Mouse (Mus musculus) thymus, postnatal 4 days (tissue): ENCODE data around the gene Orm2.
A peak's percentile ranks its signal among the peaks of the same experiment; 100 is the strongest.

ENCODE experiments used
- DNase-seq: peaks from one replicate; pipeline ENCODE4 v3.0.0; 2021

Gene Orm2

GRCm38 (mm10) chr4:63382676-63383369, 20.6 kb downstream of the Orm2 start:
- DNase-seq = no peak

- no peak for DNase-seq
Observed at GRCm38 (mm10) chr4:63383474-63383873, 21.2 kb downstream of the Orm2 start.

GRCm38 (mm10) chr4:63384262-63384661, 22.0 kb downstream of the Orm2 start:
- no peak for DNase-seq

GRCm38 (mm10) chr4:63385253-63385652, 23.0 kb downstream of the Orm2 start:
- peak; percentile 47 for DNase-seq

GRCm38 (mm10) chr4:63385784-63386183, 23.5 kb downstream of the Orm2 start:
- peak; percentile 75 for DNase-seq

GRCm38 (mm10) chr4:63388029-63388428, 25.8 kb downstream of the Orm2 start:
- DNase-seq = no peak

GRCm38 (mm10) chr4:63389121-63389886, 27.1 kb downstream of the Orm2 start:
- DNase-seq = peak; percentile 60

GRCm38 (mm10) chr4:63389887-63390528, 27.8 kb downstream of the Orm2 start:
- DNase-seq = peak; percentile 27

- peak; percentile 68 for DNase-seq
Observed at GRCm38 (mm10) chr4:63391322-63391721, 29.1 kb downstream of the Orm2 start.

- DNase-seq = no peak
Observed at GRCm38 (mm10) chr4:63397981-63398537, 35.8 kb downstream of the Orm2 start.

- peak; percentile 61 for DNase-seq
Observed at GRCm38 (mm10) chr4:63398854-63399609, 36.8 kb downstream of the Orm2 start.

- DNase-seq = peak; percentile 43
Observed at GRCm38 (mm10) chr4:63399691-63400270, 37.5 kb downstream of the Orm2 start.

GRCm38 (mm10) chr4:63400541-63401306, 38.5 kb downstream of the Orm2 start:
- DNase-seq = peak; percentile 67

GRCm38 (mm10) chr4:63401620-63402019, 39.4 kb downstream of the Orm2 start:
- peak; percentile 25 for DNase-seq

- peak; percentile 55 for DNase-seq
Observed at GRCm38 (mm10) chr4:63402056-63402455, 39.8 kb downstream of the Orm2 start.

GRCm38 (mm10) chr4:63402558-63402957, 40.3 kb downstream of the Orm2 start:
- DNase-seq = peak; percentile 45

- peak; percentile 87 for DNase-seq
Observed at GRCm38 (mm10) chr4:63403040-63403959, 41.1 kb downstream of the Orm2 start, which contains the start of gene Akna. Gene Akna, minus strand, starts transcription at chr4:63403354.

- DNase-seq = peak; percentile 70
Observed at GRCm38 (mm10) chr4:63404205-63404604, 42.0 kb downstream of the Orm2 start.

GRCm38 (mm10) chr4:63405051-63405450, 42.8 kb downstream of the Orm2 start:
- DNase-seq = peak; percentile 70

- DNase-seq = peak; percentile 28
Observed at GRCm38 (mm10) chr4:63405683-63406082, 43.4 kb downstream of the Orm2 start.
